ENCODE assay signal across 8 mouse cellular contexts in genomic region chr8:69654358-69654981, GRCm38 (mm10). TPM values are rescaled to one million over a fixed set of nuclear protein-coding genes. Genes with fewer than 3 reads are reported as not detected.
A peak's percentile ranks its signal among the peaks of the same experiment; 100 is the strongest.
DNase-seq lines count a peak whose midpoint lies in the region; ATAC-seq and TF ChIP-seq lines count a peak whose summit lies in the region.

Zfp964 (plus strand) TSS chr8:69654479.

- H3K4me1 ChIP-seq in hindbrain, postnatal 0 days (ENCODE audit: insufficient read depth, low read length) = peaks cover 5% of the 10 kb centered on the region; the same call in 1 of the 2 replicates

- no peak for TF ChIP-seq CTCF in gastrocnemius, adult 2 months (IDR thresholded peaks at IDR 0.05)
- TF ChIP-seq CTCF in hindbrain, postnatal 0 days (IDR thresholded peaks at IDR 0.05; ENCODE audit: low read depth) = no peak
- TF ChIP-seq CTCF in left cerebral cortex, adult 2 months (IDR thresholded peaks at IDR 0.05) = no peak

- no peaks in the 10 kb centered on the region for H3K9me3 ChIP-seq in hindbrain, postnatal 0 days (ENCODE audit: low read length)

- no peaks in the 10 kb centered on the region for H3K36me3 ChIP-seq in hindbrain, postnatal 0 days (ENCODE audit: insufficient read depth, low read length)

- ATAC-seq in common myeloid progenitor, adult 5-6 weeks (replicated peaks; ENCODE audit: low read depth, poor library complexity, severe bottlenecking) = peak; percentile 99
- ATAC-seq in hindbrain, postnatal 0 days = peak; percentile 99
- peak; percentile 97 for ATAC-seq in megakaryocyte, adult 5-6 weeks (ENCODE audit: poor library complexity, severe bottlenecking)

- H3K9ac ChIP-seq in hindbrain, postnatal 0 days (replicated peaks; ENCODE audit: low read length) = peak within 1 kb of the TSS; percentile 74

- DNase-seq in ZHBTc4 (ENCODE audit: low read depth, low spot score) = peak; percentile 96
- peak; percentile 95 for DNase-seq in gastrocnemius, adult 2 months
- peak; percentile 96 for DNase-seq in hindbrain, postnatal 0 days (ENCODE audit: low spot score)
- peak; percentile 94 for DNase-seq in left cerebral cortex, adult 2 months (ENCODE audit: extremely low spot score in 1 of 2, low spot score in 2 of 2)
- DNase-seq in right cerebral cortex, adult 2 months (ENCODE audit: low spot score in 2 of 2) = peak; percentile 93 to 94
- peak; percentile 94 for DNase-seq in urinary bladder, postnatal 14 days (ENCODE audit: low spot score)

- peak within 1 kb of the TSS; percentile 87 for H3K27ac ChIP-seq in gastrocnemius, adult 2 months
- peak within 1 kb of the TSS; percentile 84 for H3K27ac ChIP-seq in hindbrain, postnatal 0 days
- peak within 1 kb of the TSS; percentile 63 for H3K27ac ChIP-seq in left cerebral cortex, adult 2 months

- no peaks in the 10 kb centered on the region for H3K27me3 ChIP-seq in hindbrain, postnatal 0 days (ENCODE audit: insufficient read depth, low read length)

- intact Hi-C loops in gastrocnemius, adult 2 months (cut with DNase I) = no loop called here
- intact Hi-C loops in left cerebral cortex, adult 2 months (cut with DNase I) = loop anchor here (1.0 to 2.0 kb wide), 3 partner anchors 29 to 137 kb away; partner anchors contain the start of genes Atp13a1, Zfp866 and Zfp868

- H3K4me2 ChIP-seq in hindbrain, postnatal 0 days (ENCODE audit: low read depth, low read length) = peak within 1 kb of the TSS; percentile 91

- under 1% methylated on average over 53 of the region's 55 CpGs for WGBS in hindbrain, postnatal 0 days

- H3K4me3 ChIP-seq in gastrocnemius, adult 2 months = peak within 1 kb of the TSS; percentile 89
- H3K4me3 ChIP-seq in hindbrain, postnatal 0 days (ENCODE audit: low read length) = peak within 1 kb of the TSS; percentile 66
- H3K4me3 ChIP-seq in left cerebral cortex, adult 2 months = peak within 1 kb of the TSS; percentile 67

RNA-seq across cellular contexts. Expression of gene Zfp964, which starts in this region (rescaled TPM):
- 0.59 and 0.87 TPM in 2 replicates for total RNA-seq in common myeloid progenitor, adult 5-6 weeks (2017)
- under 1 TPM; 0.74 to 0.75 TPM for total RNA-seq in gastrocnemius, adult 2 months (2021)
- total RNA-seq in hindbrain, postnatal 0 days (2014; rRNA removed) = 3.0 and 6.3 TPM in 2 replicates
- polyA plus RNA-seq in hindbrain, postnatal 0 days (2015; fragmentation: Nextera tagmentation; extraction: Ambion mirVana) = 0.93 and 1.4 TPM in 2 replicates
- total RNA-seq in left cerebral cortex, adult 2 months (2021) = 1 to 10 TPM; 3.5 to 4.6 TPM
- 0.76 and 0.89 TPM in 2 replicates for total RNA-seq in megakaryocyte, adult 5-6 weeks (2015)
- 0.33 TPM in 1 of 2 replicates, not detected in the other for total RNA-seq in megakaryocyte, adult 5-6 weeks (2017)

Comparison
In these comparisons a context has a peak if more than half of its experiments do, and no peak if none do; other contexts are left out.
1. Peak in every context shown above with its lines: DNase-seq, ATAC-seq, H3K4me3 ChIP-seq and H3K27ac ChIP-seq.
2. Peak in ATAC-seq in common myeloid progenitor, adult 5-6 weeks; RNA of the gene not detected or under 1 TPM.
3. Peak in DNase-seq, H3K4me3 ChIP-seq and H3K27ac ChIP-seq in gastrocnemius, adult 2 months; RNA of the gene not detected or under 1 TPM.
4. Peak in ATAC-seq in megakaryocyte, adult 5-6 weeks; RNA of the gene not detected or under 1 TPM.